Comparison of ENCODE assay signal across 8 mouse cellular contexts in genomic region chr5:149014600-149015268, GRCm38 (mm10). TPM values are rescaled to one million over a fixed set of nuclear protein-coding genes. Genes with fewer than 3 reads are reported as not detected.
A peak's percentile ranks its signal among the peaks of the same experiment; 100 is the strongest.
DNase-seq lines count a peak whose midpoint lies in the region; ATAC-seq and TF ChIP-seq lines count a peak whose summit lies in the region.

No protein-coding gene starts in this region.

- peak overlapping the region; percentile 45 for H3K4me3 ChIP-seq in lung, adult 2 months (replicated peaks; ENCODE audit: extremely low read depth, low read depth, low read length)
- peak overlapping the region; percentile 50 for H3K4me3 ChIP-seq in forebrain, embryonic 15.5 days
- H3K4me3 ChIP-seq in midbrain, embryonic 10.5 days = peak overlapping the region; percentile 63

- H3K9me3 ChIP-seq in forebrain, embryonic 15.5 days = no peaks in the 10 kb centered on the region
- no peaks in the 10 kb centered on the region for H3K9me3 ChIP-seq in midbrain, embryonic 10.5 days (replicated peaks)

- DNase-seq in adrenal gland, adult 2 months = peak; percentile 12
- DNase-seq in adrenal gland, adult (ENCODE audit: inconsistent age in 2 of 2, low spot score in 1 of 2) = no peak
- no peak for DNase-seq in lung, adult 2 months
- DNase-seq in lung, postnatal 36 days = no peak
- peak; percentile 33 for DNase-seq in midbrain, embryonic 10.5 days (ENCODE audit: low spot score)
- no peak for DNase-seq in urinary bladder, adult 18-20 months (ENCODE audit: low spot score in 2 of 2)

- WGBS in lung, adult 2 months = 47% methylated on average over 17 of the region's 17 CpGs
- WGBS in forebrain, embryonic 15.5 days = 13% methylated on average over 17 of the region's 17 CpGs
- WGBS in midbrain, embryonic 10.5 days = 6% methylated on average over 17 of the region's 17 CpGs

- H3K9ac ChIP-seq in forebrain, embryonic 15.5 days (replicated peaks) = peak overlapping the region; percentile 59; the same call in 1 of the 2 replicates

- no peaks in the 10 kb centered on the region for H3K27me3 ChIP-seq in forebrain, embryonic 15.5 days
- peaks cover 39% of the 10 kb centered on the region for H3K27me3 ChIP-seq in midbrain, embryonic 10.5 days (ENCODE audit: low read depth, poor library complexity, severe bottlenecking)

- TF ChIP-seq POLR2A in lung, adult 2 months (IDR thresholded peaks at IDR 0.05; ENCODE audit: borderline replicate concordance, extremely low read depth, low read depth, low read length) = no peak

- TF ChIP-seq CTCF in lung, adult 2 months (IDR thresholded peaks at IDR 0.05; ENCODE audit: insufficient read depth, low read length) = no peak

- H3K4me2 ChIP-seq in forebrain, embryonic 15.5 days (replicated peaks) = peak overlapping the region; percentile 97

- peaks cover 5% of the 10 kb centered on the region for H3K4me1 ChIP-seq in lung, adult 2 months (ENCODE audit: control insufficient read depth, insufficient read depth, low read length)
- peaks cover 21% of the 10 kb centered on the region for H3K4me1 ChIP-seq in forebrain, embryonic 15.5 days
- H3K4me1 ChIP-seq in midbrain, embryonic 10.5 days = peaks cover 21% of the 10 kb centered on the region

- H3K27ac ChIP-seq in forebrain, embryonic 15.5 days (replicated peaks) = no peak overlapping the region
- H3K27ac ChIP-seq in midbrain, embryonic 10.5 days (replicated peaks) = peak overlapping the region; percentile 79

- H3K36me3 ChIP-seq in forebrain, embryonic 15.5 days = no peaks in the 10 kb centered on the region
- no peaks in the 10 kb centered on the region for H3K36me3 ChIP-seq in midbrain, embryonic 10.5 days

- peak; percentile 41; the same call in 1 of the 2 replicates for ATAC-seq in forebrain, embryonic 15.5 days (replicated peaks)
- no peak for ATAC-seq in activated CD4-positive, CD25-positive, alpha-beta regulatory T cell, adult 4 months

RNA-seq across cellular contexts. Expression of gene Gm42791, which starts 19.8 kb away (rescaled TPM):
- total RNA-seq in adrenal gland, adult 2 months (2021) = 1 to 10 TPM; 6.3 to 6.5 TPM
- polyA plus RNA-seq in adrenal gland, adult 2 months (2012; rRNA removed) = not detected in 2 replicates
- not detected in 2 replicates for polyA plus RNA-seq in lung, adult 2 months (2012; rRNA removed)
- polyA plus RNA-seq in forebrain, embryonic 15.5 days (2015; fragmentation: Nextera tagmentation; extraction: Ambion mirVana) = 5.6 and 7.4 TPM in 2 replicates
- 2.0 TPM in 1 of 2 replicates, not detected in the other for polyA plus RNA-seq in midbrain, embryonic 10.5 days (2016; fragmentation: Nextera tagmentation; extraction: Ambion mirVana)
- not detected for polyA plus RNA-seq in activated CD4-positive, CD25-positive, alpha-beta regulatory T cell, adult 4 months (2017; shearing (Covaris generic))

Comparison
In these comparisons a context has a peak if more than half of its experiments do, and no peak if none do; other contexts are left out.
1. DNase-seq: peak in adrenal gland, adult 2 months (single experiment) and midbrain, embryonic 10.5 days (single experiment); none in adrenal gland, adult (0 of 2), lung, adult 2 months (single experiment), lung, postnatal 36 days (single experiment) and urinary bladder, adult 18-20 months (0 of 2).
2. Peak in every context shown above with its lines, with median percentiles within 50 percentile points of each other: H3K4me3 ChIP-seq.